Mouse (Mus musculus) forebrain, embryonic 15.5 days (tissue): ENCODE measurements around the gene Zfp970. TPM values are rescaled to one million over a fixed set of nuclear protein-coding genes. Genes with fewer than 3 reads are reported as not detected.
"Not testable (repeated sequence)": the region's sequence is repeated elsewhere in the genome, so short reads cannot be mapped to it uniquely, and the experiment has no call there.

ENCODE experiments used
- ATAC-seq: fragments of 200-750 bp; cut with Nextera tagmentation; replicated peaks from 2 replicates; pipeline ENCODE4 v1.8.0; 2017; ENCODE audit warnings: mild to moderate bottlenecking, moderate TSS enrichment, moderate library complexity
- H3K27ac ChIP-seq: fragments of 300-500 bp; sonication (generic); replicated peaks from 2 replicates; pipeline ENCODE4 v1.5.1; 2015; ENCODE audit warnings: mild to moderate bottlenecking, inconsistent platforms
- H3K27me3 ChIP-seq: fragments of 300-500 bp; sonication (generic); 2 replicates; pipeline ENCODE4 v1.6.1; 2015; ENCODE audit warnings: inconsistent platforms
- H3K36me3 ChIP-seq: fragments of 300-500 bp; sonication (generic); 2 replicates; pipeline ENCODE4 v1.6.1; 2015; ENCODE audit warnings: mild to moderate bottlenecking, inconsistent platforms
- H3K4me1 ChIP-seq: fragments of 300-500 bp; sonication (generic); 2 replicates; pipeline ENCODE4 v1.6.1; 2015; ENCODE audit warnings: inconsistent platforms
- H3K4me2 ChIP-seq: fragments of 300-500 bp; sonication (generic); replicated peaks from 2 replicates; pipeline ENCODE4 v1.6.1; 2015; ENCODE audit warnings: mild to moderate bottlenecking, inconsistent platforms
- H3K4me3 ChIP-seq: fragments of 300-500 bp; sonication (generic); 2 replicates; pipeline ENCODE4 v1.5.1; 2015; ENCODE audit warnings: mild to moderate bottlenecking, inconsistent platforms
- H3K9ac ChIP-seq: fragments of 300-500 bp; sonication (generic); replicated peaks from 2 replicates; pipeline ENCODE4 v1.6.1; 2015; ENCODE audit warnings: mild to moderate bottlenecking, inconsistent platforms
- H3K9me3 ChIP-seq: fragments of 300-500 bp; sonication (generic); 2 replicates; pipeline ENCODE4 v1.6.1; 2016; ENCODE audit warnings: inconsistent platforms
- WGBS: fragments of 180-500 bp; shearing (Covaris S2); methylation state at CpG from one replicate; pipeline ENCODE4 v1.1.7; 2015; ENCODE audit warnings: mixed read lengths; 5-methylcytosine and 5-hydroxymethylcytosine counted together
- polyA plus RNA-seq: library from polyadenylated mRNA; unstranded; fragments of >200 nt; fragmentation: Nextera tagmentation; extraction: Ambion mirVana; gene quantifications from 2 replicates; pipeline ENCODE4 v1.2.1, GENCODE M21; 2015

The Zfp970 gene
- polyA plus RNA-seq, 1 experiment from 2014 or later = 6.1 TPM

- H3K4me1 ChIP-seq, ATAC-seq, H3K4me2 ChIP-seq, H3K9me3 ChIP-seq, H3K4me3 ChIP-seq, H3K36me3 ChIP-seq, H3K27ac ChIP-seq, H3K27me3 ChIP-seq, H3K9ac ChIP-seq: not testable (repeated sequence)
- WGBS = 91% methylated on average over 1 of the region's 1 CpGs
These were observed 54.4 kb downstream of the Zfp970 start for GRCm38 (mm10) chr2:177518960-177519359.

- 81% methylated on average over 8 of the region's 8 CpGs for WGBS
- Histone ChIP-seq H3K9ac (no peak overlapping the region), H3K27ac (no peak overlapping the region), H3K4me3 (no peak overlapping the region), H3K4me1 (no peaks in the 10 kb centered on the region), H3K27me3 (no peaks in the 10 kb centered on the region), H3K9me3 (0 out of 2 replicates have a peak, but pooled peaks cover 9% of the 10 kb centered on the region), H3K4me2 (no peak overlapping the region), H3K36me3 (no peaks in the 10 kb centered on the region)
- ATAC-seq = no peak
These were observed 55.5 kb downstream of the Zfp970 start for GRCm38 (mm10) chr2:177520035-177520434.

GRCm38 (mm10) chr2:177523061-177523460 is 58.5 kb downstream of the Zfp970 start:
- no peak overlapping the region for H3K4me3 ChIP-seq
- WGBS = 92% methylated on average over 20 of the region's 20 CpGs
- H3K4me2 ChIP-seq = no peak overlapping the region
- H3K27me3 ChIP-seq = no peaks in the 10 kb centered on the region
- no peaks in the 10 kb centered on the region for H3K36me3 ChIP-seq
- no peak overlapping the region for H3K9ac ChIP-seq
- no peak overlapping the region for H3K27ac ChIP-seq
- H3K9me3 ChIP-seq = 0 out of 2 replicates have a peak, but pooled peaks cover 9% of the 10 kb centered on the region
- H3K4me1 ChIP-seq = no peaks in the 10 kb centered on the region
- ATAC-seq = no peak

- ATAC-seq, H3K9me3 ChIP-seq, H3K4me3 ChIP-seq, H3K4me1 ChIP-seq, H3K27ac ChIP-seq, H3K27me3 ChIP-seq, H3K9ac ChIP-seq, H3K4me2 ChIP-seq, H3K36me3 ChIP-seq: not testable (repeated sequence)
- WGBS = 91% methylated on average over 6 of the region's 6 CpGs
These were observed 59.1 kb downstream of the Zfp970 start for GRCm38 (mm10) chr2:177523674-177524073.

GRCm38 (mm10) chr2:177524171-177524570 is 59.6 kb downstream of the Zfp970 start:
- H3K27ac ChIP-seq, H3K9me3 ChIP-seq, H3K4me2 ChIP-seq, H3K36me3 ChIP-seq, ATAC-seq, H3K9ac ChIP-seq, H3K4me3 ChIP-seq, H3K27me3 ChIP-seq, H3K4me1 ChIP-seq: not testable (repeated sequence)
- 93% methylated on average over 16 of the region's 16 CpGs for WGBS

Other genes starting within 250 kb of the Zfp970 start
- not detected in 2 replicates for gene Gm14409, start 197.7 kb upstream of the Zfp970 start, polyA plus RNA-seq
- gene Gm14412, start 140.4 kb upstream of the Zfp970 start, polyA plus RNA-seq = 0.15 and 0.42 TPM in 2 replicates
- gene Gm14418, start 66.4 kb upstream of the Zfp970 start, polyA plus RNA-seq = 7.6 and 8.4 TPM in 2 replicates
- 2.4 and 2.9 TPM in 2 replicates for gene Gm14403, start 33.5 kb downstream of the Zfp970 start, polyA plus RNA-seq
- not detected in 2 replicates for gene Gm14406, start 113.5 kb downstream of the Zfp970 start, polyA plus RNA-seq